Mouse (Mus musculus): Measurements from ENCODE around the gene Pomt2. TPM values are rescaled to one million over a fixed set of nuclear protein-coding genes. Genes with fewer than 3 reads are reported as not detected.

Gene Pomt2
- 5.7 and 6.2 TPM in 2 replicates for polyA plus RNA-seq (2015; fragmentation: Nextera tagmentation; extraction: Ambion mirVana)

DNA sequence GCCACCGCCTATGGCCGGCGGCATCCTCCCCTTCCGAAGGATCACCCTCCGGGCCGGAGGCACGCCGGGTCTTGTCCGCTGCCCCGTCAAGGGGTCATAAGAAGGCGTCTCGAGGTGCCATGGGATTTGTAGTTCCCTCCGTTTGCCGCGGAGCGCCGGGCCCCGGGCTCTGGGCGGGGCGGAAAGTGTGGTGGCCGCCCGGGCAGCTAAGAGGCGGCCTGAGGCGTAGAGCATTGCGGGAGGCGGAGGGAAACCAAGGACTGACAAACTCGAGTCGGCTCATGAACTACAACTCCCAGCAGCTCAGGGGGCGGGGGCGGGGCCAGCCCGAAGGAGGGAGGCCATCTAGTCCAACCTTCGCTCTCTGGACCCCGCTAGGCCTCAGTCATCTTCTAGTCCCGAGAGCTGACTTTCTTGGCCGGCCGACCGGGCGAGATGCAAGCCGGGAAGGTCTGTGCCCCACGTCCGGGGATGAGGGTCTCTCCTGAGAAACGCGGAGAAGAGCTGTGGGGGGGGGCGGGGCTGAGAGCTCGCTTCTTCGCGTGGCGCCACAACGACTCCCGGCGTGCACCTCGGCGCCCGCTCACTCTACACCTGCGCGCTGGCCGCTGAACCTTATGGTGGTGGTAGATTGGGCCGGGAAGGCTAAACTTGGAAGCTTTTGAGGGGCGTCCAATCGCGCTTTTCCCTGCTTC, at the start of gene Pomt2:
TSS of gene Pomt2 (minus strand) at position 574 of the 695 bp plus-strand sequence.
- H3K36me3 ChIP-seq (ENCODE audit: control insufficient read depth, insufficient read depth), result peaks cover 8% of the 10 kb centered on the region; the same call in 1 of the 2 replicates
- no peak for TF ChIP-seq CTCF (IDR thresholded peaks at IDR 0.05; ENCODE audit: low read depth)
- H3K4me1 ChIP-seq (replicated peaks; ENCODE audit: control insufficient read depth, insufficient read depth, low read length), result no peaks in the 10 kb centered on the region
- WGBS, result under 1% methylated on average over 58 of the region's 61 CpGs
- peak within 1 kb of the TSS; percentile 86 for H3K27ac ChIP-seq (ENCODE audit: low read depth, low read length)
- peak; percentile 99 for ATAC-seq
- H3K9me3 ChIP-seq (ENCODE audit: control insufficient read depth), result no peaks in the 10 kb centered on the region
- H3K9ac ChIP-seq (ENCODE audit: low read depth, low read length), result peak within 1 kb of the TSS; percentile 72
- H3K4me2 ChIP-seq (replicated peaks; ENCODE audit: low read depth), result peak within 1 kb of the TSS; percentile 84
- H3K27me3 ChIP-seq (replicated peaks; ENCODE audit: control insufficient read depth, insufficient read depth, low read length), result no peaks in the 10 kb centered on the region
- H3K4me3 ChIP-seq (ENCODE audit: low read depth, low read length), result peak within 1 kb of the TSS; percentile 99

DNA sequence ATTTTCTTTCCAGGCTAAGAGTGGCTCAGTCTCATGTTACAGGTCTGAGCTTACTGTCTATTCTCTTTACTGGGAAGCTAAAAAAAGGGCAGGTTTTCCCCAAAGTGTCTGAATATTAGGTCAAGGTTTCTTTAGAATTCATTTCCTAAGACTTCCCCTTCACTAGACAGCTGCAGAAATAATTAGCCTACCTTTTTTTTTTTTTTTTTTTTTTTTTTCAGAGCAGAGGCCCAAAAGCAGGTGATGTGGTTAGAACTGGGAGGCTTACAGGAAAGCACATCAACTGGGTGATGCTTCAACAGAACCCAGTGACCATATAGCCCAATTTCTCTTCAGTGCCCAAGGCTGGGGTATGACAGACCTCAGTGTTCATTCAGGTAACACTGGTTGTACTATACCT, 48.5 kb upstream of the Pomt2 start:
- no peak overlapping the region for H3K9ac ChIP-seq (ENCODE audit: low read depth, low read length)
- no peak for TF ChIP-seq CTCF (IDR thresholded peaks at IDR 0.05; ENCODE audit: low read depth)
- no peaks in the 10 kb centered on the region for H3K4me1 ChIP-seq (replicated peaks; ENCODE audit: control insufficient read depth, insufficient read depth, low read length)
- ATAC-seq, result no peak
- no peaks in the 10 kb centered on the region for H3K9me3 ChIP-seq (ENCODE audit: control insufficient read depth)
- no peak overlapping the region for H3K27ac ChIP-seq (ENCODE audit: low read depth, low read length)
- H3K4me2 ChIP-seq (replicated peaks; ENCODE audit: low read depth), result no peak overlapping the region
- H3K36me3 ChIP-seq (ENCODE audit: control insufficient read depth, insufficient read depth), result no peaks in the 10 kb centered on the region
- H3K27me3 ChIP-seq (replicated peaks; ENCODE audit: control insufficient read depth, insufficient read depth, low read length), result no peaks in the 10 kb centered on the region
- H3K4me3 ChIP-seq (ENCODE audit: low read depth, low read length), result no peak overlapping the region

DNA sequence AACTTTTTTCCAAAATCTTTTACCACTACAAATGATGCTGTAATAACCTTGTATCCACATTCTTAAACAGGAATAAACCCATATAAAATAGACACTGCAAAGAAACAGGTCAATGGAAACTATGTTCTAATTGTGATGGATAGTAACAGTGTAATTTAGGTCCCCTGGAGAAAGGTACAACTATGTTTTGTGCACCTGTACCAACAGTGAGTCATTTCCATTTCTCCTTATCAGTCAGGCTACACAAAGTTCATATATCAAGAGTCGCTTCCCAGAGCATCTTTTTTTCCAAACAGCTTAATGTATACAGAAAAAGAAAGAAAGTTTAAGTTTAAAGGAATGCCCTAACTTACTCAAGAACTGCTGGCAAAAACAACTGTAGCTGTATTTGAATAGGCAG, 47.3 kb upstream of the Pomt2 start:
- H3K36me3 ChIP-seq (ENCODE audit: control insufficient read depth, insufficient read depth), result no peaks in the 10 kb centered on the region
- H3K4me2 ChIP-seq (replicated peaks; ENCODE audit: low read depth), result no peak overlapping the region
- WGBS, result 31% methylated on average over 1 of the region's 1 CpGs
- H3K4me1 ChIP-seq (replicated peaks; ENCODE audit: control insufficient read depth, insufficient read depth, low read length), result no peaks in the 10 kb centered on the region
- no peak overlapping the region for H3K9ac ChIP-seq (ENCODE audit: low read depth, low read length)
- H3K4me3 ChIP-seq (ENCODE audit: low read depth, low read length), result no peak overlapping the region
- H3K27ac ChIP-seq (ENCODE audit: low read depth, low read length), result no peak overlapping the region
- no peaks in the 10 kb centered on the region for H3K27me3 ChIP-seq (replicated peaks; ENCODE audit: control insufficient read depth, insufficient read depth, low read length)
- H3K9me3 ChIP-seq (ENCODE audit: control insufficient read depth), result no peaks in the 10 kb centered on the region
- no peak for TF ChIP-seq CTCF (IDR thresholded peaks at IDR 0.05; ENCODE audit: low read depth)
- no peak for ATAC-seq

DNA sequence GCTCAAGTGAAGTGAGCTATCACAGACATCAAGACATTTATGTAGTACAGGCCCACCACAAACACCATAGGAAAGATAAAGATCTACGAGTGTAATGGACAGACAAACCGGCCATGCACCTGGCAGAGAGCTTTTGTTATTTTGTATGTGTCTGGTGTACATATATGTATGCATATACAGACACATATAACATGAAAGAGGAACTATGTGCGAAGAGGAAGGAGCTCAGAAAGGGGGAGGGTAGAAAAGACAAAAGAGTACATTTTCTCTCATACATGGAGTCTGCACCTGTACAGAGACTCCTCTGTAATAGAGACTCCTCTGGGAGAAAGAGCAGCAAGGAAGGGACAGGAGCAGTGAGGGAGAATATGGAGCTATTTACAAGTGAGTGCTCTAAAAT, 45.2 kb upstream of the Pomt2 start:
- 83% methylated on average over 3 of the region's 3 CpGs for WGBS
- H3K9me3 ChIP-seq (ENCODE audit: control insufficient read depth), result no peaks in the 10 kb centered on the region
- no peak for TF ChIP-seq CTCF (IDR thresholded peaks at IDR 0.05; ENCODE audit: low read depth)
- H3K36me3 ChIP-seq (ENCODE audit: control insufficient read depth, insufficient read depth), result no peaks in the 10 kb centered on the region
- H3K4me3 ChIP-seq (ENCODE audit: low read depth, low read length), result no peak overlapping the region
- no peak overlapping the region for H3K9ac ChIP-seq (ENCODE audit: low read depth, low read length)
- no peaks in the 10 kb centered on the region for H3K27me3 ChIP-seq (replicated peaks; ENCODE audit: control insufficient read depth, insufficient read depth, low read length)
- ATAC-seq, result no peak
- no peak overlapping the region for H3K27ac ChIP-seq (ENCODE audit: low read depth, low read length)
- H3K4me1 ChIP-seq (replicated peaks; ENCODE audit: control insufficient read depth, insufficient read depth, low read length), result no peaks in the 10 kb centered on the region
- H3K4me2 ChIP-seq (replicated peaks; ENCODE audit: low read depth), result no peak overlapping the region

DNA sequence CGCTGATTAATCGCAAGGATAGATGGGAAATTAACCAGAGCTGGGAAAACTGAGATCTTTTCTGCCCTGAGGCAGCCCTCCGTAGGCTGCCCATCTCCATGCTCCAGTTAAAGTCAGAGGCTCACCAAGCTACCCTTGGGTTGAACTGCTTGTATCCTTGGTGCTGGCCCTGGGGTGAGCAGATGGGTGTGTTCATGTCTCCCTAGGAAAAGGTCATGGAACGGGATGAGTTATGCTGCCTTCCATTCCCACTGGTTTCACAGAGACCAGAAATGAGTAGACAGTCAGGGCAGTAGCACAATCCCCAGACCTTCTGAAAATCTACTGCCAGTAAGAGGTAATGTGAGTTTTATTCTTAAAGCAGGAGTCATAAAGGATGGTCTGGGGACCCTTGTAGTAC, 29.9 kb upstream of the Pomt2 start:
- H3K36me3 ChIP-seq (ENCODE audit: control insufficient read depth, insufficient read depth), result no peaks in the 10 kb centered on the region; the same call in 1 of the 2 replicates

DNA sequence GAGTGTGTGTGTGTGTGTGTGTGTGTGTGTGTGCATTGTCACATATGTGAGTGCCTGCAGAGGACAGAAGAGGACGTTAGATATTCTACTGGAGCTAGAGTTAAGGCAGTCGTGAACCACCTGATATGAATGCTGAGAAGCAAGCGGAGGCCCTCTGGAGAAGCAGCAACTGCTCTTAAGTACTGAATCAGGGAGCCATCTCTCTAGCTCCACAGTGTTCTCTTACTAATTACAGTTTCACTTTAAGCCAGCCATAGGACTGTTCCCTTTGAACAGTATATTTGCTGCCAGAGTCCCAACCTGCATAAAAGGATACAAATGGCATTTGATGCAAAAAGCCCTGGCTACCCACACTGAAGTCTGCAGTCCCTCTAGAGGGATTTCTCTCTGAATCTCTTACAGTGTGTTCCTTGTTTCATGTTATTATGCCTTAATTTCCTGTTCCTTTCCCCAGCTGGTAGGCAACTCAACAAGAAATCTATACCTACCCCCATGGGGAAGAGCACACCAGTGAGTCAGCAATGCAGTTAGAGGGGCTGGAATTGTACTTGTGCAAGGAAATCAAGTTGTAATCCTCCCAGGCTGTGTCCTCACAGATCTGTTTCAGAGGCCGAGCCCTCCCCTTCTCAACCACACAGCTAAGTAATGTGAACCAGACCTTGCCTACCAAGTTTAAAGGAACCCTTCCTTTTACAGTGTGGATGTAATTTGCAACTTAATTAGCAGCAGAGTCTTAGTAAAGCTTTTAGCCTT, 27.6 kb upstream of the Pomt2 start:
- ATAC-seq, result no peak
- peaks cover 8% of the 10 kb centered on the region for H3K36me3 ChIP-seq (ENCODE audit: control insufficient read depth, insufficient read depth)
- no peak for TF ChIP-seq CTCF (IDR thresholded peaks at IDR 0.05; ENCODE audit: low read depth)
- H3K9me3 ChIP-seq (ENCODE audit: control insufficient read depth), result no peaks in the 10 kb centered on the region
- no peak overlapping the region for H3K4me2 ChIP-seq (replicated peaks; ENCODE audit: low read depth)
- no peaks in the 10 kb centered on the region for H3K4me1 ChIP-seq (replicated peaks; ENCODE audit: control insufficient read depth, insufficient read depth, low read length)
- no peaks in the 10 kb centered on the region for H3K27me3 ChIP-seq (replicated peaks; ENCODE audit: control insufficient read depth, insufficient read depth, low read length)
- no peak overlapping the region for H3K4me3 ChIP-seq (ENCODE audit: low read depth, low read length)
- H3K9ac ChIP-seq (ENCODE audit: low read depth, low read length), result no peak overlapping the region
- no peak overlapping the region for H3K27ac ChIP-seq (ENCODE audit: low read depth, low read length)
- WGBS, result 78% methylated on average over 4 of the region's 4 CpGs

More for the DNA sequence above, 29.9 kb upstream of the Pomt2 start:
- no peak overlapping the region for H3K4me2 ChIP-seq (replicated peaks; ENCODE audit: low read depth)
- TF ChIP-seq CTCF (IDR thresholded peaks at IDR 0.05; ENCODE audit: low read depth), result no peak
- H3K4me3 ChIP-seq (ENCODE audit: low read depth, low read length), result no peak overlapping the region
- no peak overlapping the region for H3K27ac ChIP-seq (ENCODE audit: low read depth, low read length)
- H3K27me3 ChIP-seq (replicated peaks; ENCODE audit: control insufficient read depth, insufficient read depth, low read length), result no peaks in the 10 kb centered on the region
- no peaks in the 10 kb centered on the region for H3K4me1 ChIP-seq (replicated peaks; ENCODE audit: control insufficient read depth, insufficient read depth, low read length)
- WGBS, result 95% methylated on average over 4 of the region's 4 CpGs
- H3K9me3 ChIP-seq (ENCODE audit: control insufficient read depth), result no peaks in the 10 kb centered on the region
- ATAC-seq, result no peak
- no peak overlapping the region for H3K9ac ChIP-seq (ENCODE audit: low read depth, low read length)
